Mouse (Mus musculus) MN1 (cell line): ENCODE measurements around the gene Mmp9.

Source experiments
- DNase-seq: peaks from one replicate; pipeline ENCODE4 v3.0.0-alpha.2; 2016; ENCODE audit warnings: low spot score

Gene Mmp9

GRCm38 (mm10) chr2:164994156-164994555 lies 53.6 kb downstream of the Mmp9 start:
- DNase-seq = no peak

GRCm38 (mm10) chr2:164994659-164995428 lies 54.3 kb downstream of the Mmp9 start:
- DNase-seq = no peak

GRCm38 (mm10) chr2:164995976-164996375 lies 55.4 kb downstream of the Mmp9 start:
- DNase-seq = no peak

GRCm38 (mm10) chr2:164996848-164997720 lies 56.5 kb downstream of the Mmp9 start:
- no peak for DNase-seq

GRCm38 (mm10) chr2:164997721-164998428 lies 57.3 kb downstream of the Mmp9 start:
- DNase-seq = no peak

- no peak for DNase-seq
These were observed 61.4 kb downstream of the Mmp9 start for GRCm38 (mm10) chr2:165001958-165002357.

GRCm38 (mm10) chr2:165003108-165003507 lies 62.5 kb downstream of the Mmp9 start:
- DNase-seq = no peak

- DNase-seq = no peak
These were observed 63.7 kb downstream of the Mmp9 start for GRCm38 (mm10) chr2:165004237-165004636.
